Mouse (Mus musculus) heart, postnatal 25 days (tissue): ENCODE data around the gene Pigq. TPM values are rescaled to one million over a fixed set of nuclear protein-coding genes. Genes with fewer than 3 reads are reported as not detected.

Experiments used
- total RNA-seq, 2 experiments: library from RNA; stranded (reverse); gene quantifications; 2 replicates each; pipeline ENCODE4 v1.2.3; 2021

Gene Pigq
- total RNA-seq, 2 experiments from 2014 or later: 49.0 to 55.6 TPM

Other genes starting within 250 kb of the Pigq start
- gene Gng13, start 227.8 kb downstream of the Pigq start, total RNA-seq: under 1 TPM in 1 of 2 experiments, not detected in 1; 0.70 TPM
- gene Chtf18, start 217.5 kb downstream of the Pigq start, total RNA-seq: 1 to 10 TPM; 1.6 to 1.9 TPM
- gene Rpusd1, start 217.3 kb downstream of the Pigq start, total RNA-seq: 1 to 10 TPM; 5.3 to 5.6 TPM
- not detected for gene Mslnl, start 208.9 kb downstream of the Pigq start, total RNA-seq
- 10 to 100 TPM; 21.2 to 28.5 TPM for gene Msln, start 190.6 kb downstream of the Pigq start, total RNA-seq
- 10 to 100 TPM; 44.8 to 48.2 TPM for gene Narfl, start 171.2 kb downstream of the Pigq start, total RNA-seq
- 1 to 10 TPM; 5.5 to 9.1 TPM for gene Haghl, start 159.3 kb downstream of the Pigq start, total RNA-seq
- gene Ccdc78, start 158.4 kb downstream of the Pigq start, total RNA-seq: not detected
- 10 to 100 TPM; 35.4 to 36.0 TPM for gene Fam173a, start 152.0 kb downstream of the Pigq start, total RNA-seq
- under 1 TPM in 1 of 2 experiments, not detected in 1; 0.53 TPM for gene AC134908.4, start 149.3 kb downstream of the Pigq start, total RNA-seq
- 10 to 100 TPM; 74.4 to 75.1 TPM for gene Metrn, start 147.8 kb downstream of the Pigq start, total RNA-seq
- gene Fbxl16, start 135.9 kb downstream of the Pigq start, total RNA-seq: 1 to 10 TPM; 1.2 to 1.3 TPM
- gene Wdr24, start 121.3 kb downstream of the Pigq start, total RNA-seq: 10 to 100 TPM; 10.2 to 10.6 TPM
- 10 to 100 TPM; 35.5 to 36.6 TPM for gene Jmjd8, start 116.1 kb downstream of the Pigq start, total RNA-seq
- 100 to 1,000 TPM; 114 to 117 TPM for gene Stub1, start 111.5 kb downstream of the Pigq start, total RNA-seq
- 1 to 10 TPM; 1.2 to 2.2 TPM for gene Rhbdl1, start 107.6 kb downstream of the Pigq start, total RNA-seq
- gene Gm20683, start 103.2 kb downstream of the Pigq start, total RNA-seq: 1 to 10 TPM; 2.8 to 3.6 TPM
- 100 to 1,000 TPM; 120 to 125 TPM for gene Rhot2, start 100.1 kb downstream of the Pigq start, total RNA-seq
- 1 to 10 TPM; 2.8 to 2.9 TPM for gene Wdr90, start 83.4 kb downstream of the Pigq start, total RNA-seq
- 100 to 1,000 TPM; 261 to 270 TPM for gene Mcrip2, start 76.2 kb downstream of the Pigq start, total RNA-seq
- gene Mettl26, start 69.9 kb downstream of the Pigq start, total RNA-seq: 10 to 100 TPM; 13.6 to 14.4 TPM
- gene Wfikkn1, start 64.1 kb downstream of the Pigq start, total RNA-seq: under 1 TPM; 0.45 to 0.75 TPM
- 10 to 100 TPM; 17.0 to 17.4 TPM for gene Rab40c, start 25.2 kb downstream of the Pigq start, total RNA-seq
- gene Nhlrc4, start within 50 bp of the Pigq start, total RNA-seq: not detected
- gene A930017K11Rik, start 7.6 kb upstream of the Pigq start, total RNA-seq: under 1 TPM; 0.17 to 0.18 TPM
- gene Capn15, start 40.9 kb upstream of the Pigq start, total RNA-seq: 1 to 10 TPM; 7.1 to 7.8 TPM
- 10 to 100 TPM; 28.0 to 30.2 TPM for gene Rab11fip3, start 124.6 kb upstream of the Pigq start, total RNA-seq
- gene Decr2, start 145.4 kb upstream of the Pigq start, total RNA-seq: 10 to 100 TPM; 11.0 to 11.7 TPM
- 1 to 10 TPM; 3.2 to 3.6 TPM for gene Nme4, start 150.7 kb upstream of the Pigq start, total RNA-seq
- 1 to 10 TPM; 2.5 to 3.1 TPM for gene Tmem8, start 168.4 kb upstream of the Pigq start, total RNA-seq
- gene Mrpl28, start 178.6 kb upstream of the Pigq start, total RNA-seq: 100 to 1,000 TPM; 130 to 133 TPM
- 10 to 100 TPM; 14.0 to 16.0 TPM for gene Axin1, start 193.8 kb upstream of the Pigq start, total RNA-seq